Mouse (Mus musculus) central nervous system, embryonic 14 days (tissue): ENCODE data around the gene Gm47791. TPM values are rescaled to one million over a fixed set of nuclear protein-coding genes. Genes with fewer than 3 reads are reported as not detected.

Experiments
- polyA plus RNA-seq: library from polyadenylated mRNA; depleted of rRNA; stranded (reverse); fragments of >200 nt; gene quantifications from 2 replicates; pipeline ENCODE4 v1.2.3, GENCODE M21; 2012; rRNA removed

Gene Gm47791
- polyA plus RNA-seq: not detected in 2 replicates

GRCm38 (mm10) chr1:82771022-82771586 is at the start of gene Gm47791:
Gm47791 (minus strand) TSS chr1:82771243.

DNA sequence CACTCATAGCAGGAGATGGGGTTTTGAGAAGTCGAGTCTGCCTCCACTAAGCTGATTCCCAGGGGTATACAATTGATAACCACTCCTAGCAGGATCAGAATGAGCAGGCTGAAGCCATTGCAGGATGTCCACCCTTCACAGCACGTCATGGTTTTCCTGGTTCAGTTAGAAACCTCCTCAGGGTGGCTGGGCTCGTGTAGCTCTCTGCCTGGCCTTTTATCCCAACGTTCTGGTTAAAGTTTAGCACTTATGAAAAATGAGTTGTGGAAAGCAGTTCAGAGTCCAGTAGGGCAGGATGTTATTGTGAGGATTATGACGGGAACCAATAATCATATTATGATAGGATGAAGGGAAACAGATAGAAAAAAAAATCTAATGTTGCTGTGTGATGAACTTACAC is 2.8 kb downstream of the Gm47791 start, which contains the start of gene Tm4sf20:
Gene Tm4sf20 (minus strand): TSS at position 193 of the 400 bp plus-strand sequence.

DNA sequence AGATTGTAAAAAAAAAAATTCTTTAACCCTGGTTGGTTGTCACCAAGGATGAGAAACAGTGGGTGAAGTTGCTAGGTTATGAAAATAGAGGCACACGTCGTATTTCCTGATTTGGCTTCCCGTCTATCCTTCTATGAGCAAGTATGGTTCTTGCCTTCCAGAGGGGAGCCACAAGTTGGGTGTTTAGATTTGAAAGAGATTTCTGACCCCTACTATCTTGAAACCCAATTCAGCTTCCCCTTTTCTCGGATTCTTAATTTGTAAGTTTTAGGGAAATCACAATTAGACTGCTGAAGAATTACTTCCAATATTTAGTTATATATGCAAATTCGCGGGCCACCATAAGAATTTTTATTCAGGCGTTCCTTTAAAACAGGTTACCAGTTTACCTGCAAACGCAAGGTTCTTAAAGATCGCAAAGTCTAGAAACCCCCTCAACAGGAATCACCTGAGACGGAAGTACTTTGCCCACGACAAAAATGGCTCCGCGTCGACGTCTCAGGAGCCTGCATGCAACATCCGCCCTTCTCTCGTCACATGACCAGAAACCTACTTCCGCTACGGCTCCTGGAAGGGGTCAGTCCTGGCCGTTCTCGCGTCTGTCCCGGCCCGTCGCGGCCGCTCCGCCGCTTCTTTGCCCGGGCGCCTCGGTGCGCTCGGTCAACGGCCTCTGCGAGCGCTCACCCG is 46.6 kb downstream of the Gm47791 start, which contains the start of gene Mff:
Gene Mff (plus strand): TSS at position 552 of the 687 bp plus-strand sequence.

Other genes starting within 250 kb of the Gm47791 start
- gene Col4a4, start 184.4 kb downstream of the Gm47791 start, polyA plus RNA-seq: 0.25 and 0.29 TPM in 2 replicates
- gene Col4a3, start 184.3 kb downstream of the Gm47791 start, polyA plus RNA-seq: 0.12 and 0.21 TPM in 2 replicates
- 276 and 286 TPM in 2 replicates for gene Mff, start 46.4 kb downstream of the Gm47791 start, polyA plus RNA-seq
- not detected in 2 replicates for gene Tm4sf20, start 2.8 kb downstream of the Gm47791 start, polyA plus RNA-seq
- gene Agfg1, start 68.2 kb upstream of the Gm47791 start, polyA plus RNA-seq: 49.3 and 52.7 TPM in 2 replicates
- 2.0 and 2.1 TPM in 2 replicates for gene A030005L19Rik, start 142.1 kb upstream of the Gm47791 start, polyA plus RNA-seq
- gene A030014E15Rik, start 153.7 kb upstream of the Gm47791 start, polyA plus RNA-seq: 0.16 and 0.23 TPM in 2 replicates
- not detected in 2 replicates for gene Gm6217, start 160.2 kb upstream of the Gm47791 start, polyA plus RNA-seq
- gene A030003K21Rik, start 172.1 kb upstream of the Gm47791 start, polyA plus RNA-seq: not detected in 2 replicates
- not detected in 2 replicates for gene Gm7544, start 184.8 kb upstream of the Gm47791 start, polyA plus RNA-seq
- not detected in 2 replicates for gene Gm47955, start 189.0 kb upstream of the Gm47791 start, polyA plus RNA-seq
- not detected in 2 replicates for gene Gm47959, start 229.3 kb upstream of the Gm47791 start, polyA plus RNA-seq